Mouse (Mus musculus): ENCODE measurements around the gene Aspdh.

- TF ChIP-seq POLR2A (IDR thresholded peaks at IDR 0.05; ENCODE audit: insufficient read depth, low read depth, low read length) (no peak), CTCF (IDR thresholded peaks at IDR 0.05) (no peak)
These were observed 11.9 kb upstream of the Aspdh start for GRCm38 (mm10) chr7:44453256-44453655.

Measured in heart, adult 2 months (tissue).